Mouse (Mus musculus): Measurements from ENCODE around the gene Rasgrf2. TPM values are rescaled to one million over a fixed set of nuclear protein-coding genes. Genes with fewer than 3 reads are reported as not detected.

Rasgrf2 gene
- polyA plus RNA-seq, 1 experiment from 2014 or later: 0.29 TPM

- Histone ChIP-seq H3K9ac (no peak overlapping the region), H3K27ac (peak overlapping the region; percentile 89), H3K4me1 (replicated peaks) (peaks cover 32% of the 10 kb centered on the region), H3K27me3 (no peaks in the 10 kb centered on the region), H3K4me3 (no peak overlapping the region), H3K9me3 (replicated peaks) (no peaks in the 10 kb centered on the region), H3K4me2 (peak overlapping the region; percentile 37; the same call in 1 of the 2 replicates), H3K36me3 (no peaks in the 10 kb centered on the region)
- 41% methylated on average over 10 of the region's 10 CpGs for WGBS
- ATAC-seq (replicated peaks; ENCODE audit: insufficient number of reproducible peaks, insufficient read depth, low FRiP score, low read depth): peak; percentile 82
Measured at GRCm38 (mm10) chr13:91877350-91877749, 254.1 kb downstream of the Rasgrf2 start.

GRCm38 (mm10) chr13:91876741-91877349 is 254.6 kb downstream of the Rasgrf2 start, which contains the start of gene Ckmt2:
Gene Ckmt2 (minus strand): TSS chr13:91876885.
- peak; percentile 50; the same call in 1 of the 2 replicates for ATAC-seq (replicated peaks; ENCODE audit: insufficient number of reproducible peaks, insufficient read depth, low FRiP score, low read depth)
- no peaks in the 10 kb centered on the region for H3K36me3 ChIP-seq
- H3K9me3 ChIP-seq (replicated peaks): no peaks in the 10 kb centered on the region
- peaks cover 32% of the 10 kb centered on the region for H3K4me1 ChIP-seq (replicated peaks)
- no peaks in the 10 kb centered on the region for H3K27me3 ChIP-seq
- peak within 1 kb of the TSS; percentile 37 for H3K4me2 ChIP-seq
- H3K27ac ChIP-seq: peak within 1 kb of the TSS; percentile 89
- WGBS: 50% methylated on average over 5 of the region's 5 CpGs
- H3K9ac ChIP-seq: no peak within 1 kb of the TSS
- H3K4me3 ChIP-seq: no peak within 1 kb of the TSS; the same call in 1 of the 2 replicates

GRCm38 (mm10) chr13:91875581-91875980 is 255.9 kb downstream of the Rasgrf2 start:
- H3K27ac ChIP-seq: peak overlapping the region; percentile 86
- no peaks in the 10 kb centered on the region for H3K27me3 ChIP-seq
- peaks cover 32% of the 10 kb centered on the region for H3K4me1 ChIP-seq (replicated peaks)
- WGBS: 37% methylated on average over 2 of the region's 2 CpGs
- H3K4me3 ChIP-seq: no peak overlapping the region
- ATAC-seq (replicated peaks; ENCODE audit: insufficient number of reproducible peaks, insufficient read depth, low FRiP score, low read depth): no peak
- no peaks in the 10 kb centered on the region for H3K36me3 ChIP-seq
- H3K4me2 ChIP-seq: peak overlapping the region; percentile 18
- no peak overlapping the region for H3K9ac ChIP-seq
- no peaks in the 10 kb centered on the region for H3K9me3 ChIP-seq (replicated peaks)

- H3K9me3 ChIP-seq (replicated peaks): no peaks in the 10 kb centered on the region
- H3K4me3 ChIP-seq: no peak overlapping the region
- H3K9ac ChIP-seq: no peak overlapping the region
- H3K27me3 ChIP-seq: no peaks in the 10 kb centered on the region
- H3K4me1 ChIP-seq (replicated peaks): peaks cover 32% of the 10 kb centered on the region
- no peak overlapping the region for H3K4me2 ChIP-seq
- no peaks in the 10 kb centered on the region for H3K36me3 ChIP-seq
- WGBS: 57% methylated on average over 7 of the region's 7 CpGs
- no peak; the same call in 1 of the 2 replicates for ATAC-seq (replicated peaks; ENCODE audit: insufficient number of reproducible peaks, insufficient read depth, low FRiP score, low read depth)
- peak overlapping the region; percentile 86 for H3K27ac ChIP-seq
Measured at GRCm38 (mm10) chr13:91874565-91874964, 256.9 kb downstream of the Rasgrf2 start.

GRCm38 (mm10) chr13:91873734-91874329 is 257.6 kb downstream of the Rasgrf2 start:
- Histone ChIP-seq H3K9ac (no peak overlapping the region; the same call in 1 of the 2 replicates), H3K4me2 (no peak overlapping the region), H3K4me3 (no peak overlapping the region), H3K27ac (peak overlapping the region; percentile 86), H3K36me3 (no peaks in the 10 kb centered on the region), H3K27me3 (no peaks in the 10 kb centered on the region), H3K9me3 (replicated peaks) (no peaks in the 10 kb centered on the region), H3K4me1 (replicated peaks) (peaks cover 32% of the 10 kb centered on the region)
- WGBS: 43% methylated on average over 7 of the region's 7 CpGs
- peak; percentile 73 for ATAC-seq (replicated peaks; ENCODE audit: insufficient number of reproducible peaks, insufficient read depth, low FRiP score, low read depth)

- H3K4me2 ChIP-seq: no peak overlapping the region
- H3K4me3 ChIP-seq: no peak overlapping the region
- no peaks in the 10 kb centered on the region for H3K27me3 ChIP-seq
- no peaks in the 10 kb centered on the region for H3K36me3 ChIP-seq
- no peak overlapping the region for H3K9ac ChIP-seq
- 0 out of 2 replicates have a peak, but pooled peaks cover 3% of the 10 kb centered on the region for H3K9me3 ChIP-seq (replicated peaks)
- H3K27ac ChIP-seq: no peak overlapping the region
- no peak for ATAC-seq (replicated peaks; ENCODE audit: insufficient number of reproducible peaks, insufficient read depth, low FRiP score, low read depth)
- H3K4me1 ChIP-seq (replicated peaks): peaks cover under 1% of the 10 kb centered on the region; the same call in 1 of the 2 replicates
- 81% methylated on average over 1 of the region's 1 CpGs for WGBS
Measured at GRCm38 (mm10) chr13:91868577-91868976, 262.9 kb downstream of the Rasgrf2 start.

GRCm38 (mm10) chr13:91858835-91859234 is 272.6 kb downstream of the Rasgrf2 start:
- WGBS: 77% methylated on average over 7 of the region's 7 CpGs
- ATAC-seq (replicated peaks; ENCODE audit: insufficient number of reproducible peaks, insufficient read depth, low FRiP score, low read depth): no peak
- no peak overlapping the region for H3K4me2 ChIP-seq
- H3K27me3 ChIP-seq: no peaks in the 10 kb centered on the region
- H3K4me3 ChIP-seq: no peak overlapping the region
- no peaks in the 10 kb centered on the region for H3K9me3 ChIP-seq (replicated peaks)
- H3K27ac ChIP-seq: no peak overlapping the region
- H3K9ac ChIP-seq: no peak overlapping the region
- H3K36me3 ChIP-seq: no peaks in the 10 kb centered on the region
- H3K4me1 ChIP-seq (replicated peaks): peaks cover 3% of the 10 kb centered on the region; the same call in 1 of the 2 replicates

- Histone ChIP-seq H3K27me3 (no peaks in the 10 kb centered on the region), H3K4me3 (no peak overlapping the region), H3K9me3 (replicated peaks) (no peaks in the 10 kb centered on the region), H3K36me3 (no peaks in the 10 kb centered on the region), H3K27ac (no peak overlapping the region), H3K4me1 (replicated peaks) (peaks cover 3% of the 10 kb centered on the region; the same call in 1 of the 2 replicates), H3K9ac (no peak overlapping the region), H3K4me2 (no peak overlapping the region)
- 66% methylated on average over 8 of the region's 8 CpGs for WGBS
- ATAC-seq (replicated peaks; ENCODE audit: insufficient number of reproducible peaks, insufficient read depth, low FRiP score, low read depth): no peak
Measured at GRCm38 (mm10) chr13:91857427-91857826, 274.0 kb downstream of the Rasgrf2 start.

- WGBS: 74% methylated on average over 3 of the region's 3 CpGs
- no peak overlapping the region for H3K4me3 ChIP-seq
- no peak for ATAC-seq (replicated peaks; ENCODE audit: insufficient number of reproducible peaks, insufficient read depth, low FRiP score, low read depth)
- no peaks in the 10 kb centered on the region for H3K27me3 ChIP-seq
- H3K4me1 ChIP-seq (replicated peaks): no peaks in the 10 kb centered on the region
- H3K36me3 ChIP-seq: no peaks in the 10 kb centered on the region
- no peak overlapping the region for H3K27ac ChIP-seq
- no peak overlapping the region for H3K9ac ChIP-seq
- no peak overlapping the region for H3K4me2 ChIP-seq
- no peaks in the 10 kb centered on the region for H3K9me3 ChIP-seq (replicated peaks)
Measured at GRCm38 (mm10) chr13:91854412-91854811, 277.0 kb downstream of the Rasgrf2 start.

Other genes with a start within 250 kb of the Rasgrf2 start
- 0.47 and 0.65 TPM in 2 replicates for gene Gm20379, start 174.3 kb upstream of the Rasgrf2 start, polyA plus RNA-seq (2015; fragmentation: Nextera tagmentation; extraction: Ambion mirVana)
- 9.5 and 10.2 TPM in 2 replicates for gene Dhfr, start 223.1 kb upstream of the Rasgrf2 start, polyA plus RNA-seq (2015; fragmentation: Nextera tagmentation; extraction: Ambion mirVana)
- 13.4 and 16.7 TPM in 2 replicates for gene Msh3, start 223.3 kb upstream of the Rasgrf2 start, polyA plus RNA-seq (2015; fragmentation: Nextera tagmentation; extraction: Ambion mirVana)

All from heart, embryonic 15.5 days (tissue).